Mouse (Mus musculus) limb, embryonic 12.5 days (tissue): ENCODE results near the gene Atg2b. TPM values are rescaled to one million over a fixed set of nuclear protein-coding genes. Genes with fewer than 3 reads are reported as not detected.

Experiments used
- ATAC-seq: fragments of 200-750 bp; cut with Nextera tagmentation; 2 replicates; pipeline ENCODE4 v1.8.0; 2017; ENCODE audit warnings: low read depth, moderate TSS enrichment; ENCODE audit not compliant: insufficient number of reproducible peaks, insufficient read depth, low FRiP score, low TSS enrichment
- H3K27ac ChIP-seq: fragments of 300-500 bp; sonication (generic); 2 replicates; pipeline ENCODE4 v1.5.1; 2016; ENCODE audit warnings: mild to moderate bottlenecking, moderate library complexity
- H3K27me3 ChIP-seq: fragments of 300-500 bp; sonication (generic); 2 replicates; pipeline ENCODE4 v1.6.1; 2016; ENCODE audit warnings: mild to moderate bottlenecking, moderate library complexity
- H3K36me3 ChIP-seq: fragments of 300-500 bp; sonication (generic); 2 replicates; pipeline ENCODE4 v1.6.1; 2016; ENCODE audit warnings: mild to moderate bottlenecking, moderate library complexity
- H3K4me1 ChIP-seq: fragments of 300-500 bp; sonication (generic); replicated peaks from 2 replicates; pipeline ENCODE4 v1.6.1; 2016
- H3K4me2 ChIP-seq: fragments of 300-500 bp; sonication (generic); 2 replicates; pipeline ENCODE4 v1.6.1; 2016; ENCODE audit warnings: mild to moderate bottlenecking, moderate library complexity
- H3K4me3 ChIP-seq: fragments of 300-500 bp; sonication (generic); replicated peaks from 2 replicates; pipeline ENCODE4 v1.5.1; 2016; ENCODE audit warnings: mild to moderate bottlenecking
- H3K9ac ChIP-seq: fragments of 300-500 bp; sonication (generic); replicated peaks from 2 replicates; pipeline ENCODE4 v1.6.1; 2016; ENCODE audit warnings: mild to moderate bottlenecking, moderate library complexity
- H3K9me3 ChIP-seq: fragments of 300-500 bp; sonication (generic); 2 replicates; pipeline ENCODE4 v1.6.1; 2016; ENCODE audit warnings: mild to moderate bottlenecking, moderate library complexity
- WGBS: fragments of 180-500 bp; shearing (Covaris S2); methylation state at CpG from one replicate; pipeline ENCODE4 v1.1.7; 2016; 5-methylcytosine and 5-hydroxymethylcytosine counted together
- polyA plus RNA-seq: library from polyadenylated mRNA; unstranded; fragments of >200 nt; fragmentation: Nextera tagmentation; extraction: Ambion mirVana; gene quantifications from 2 replicates; pipeline ENCODE4 v1.2.1, GENCODE M21; 2016

Atg2b gene
- polyA plus RNA-seq, 1 experiment from 2014 or later = 16.1 TPM

DNA sequence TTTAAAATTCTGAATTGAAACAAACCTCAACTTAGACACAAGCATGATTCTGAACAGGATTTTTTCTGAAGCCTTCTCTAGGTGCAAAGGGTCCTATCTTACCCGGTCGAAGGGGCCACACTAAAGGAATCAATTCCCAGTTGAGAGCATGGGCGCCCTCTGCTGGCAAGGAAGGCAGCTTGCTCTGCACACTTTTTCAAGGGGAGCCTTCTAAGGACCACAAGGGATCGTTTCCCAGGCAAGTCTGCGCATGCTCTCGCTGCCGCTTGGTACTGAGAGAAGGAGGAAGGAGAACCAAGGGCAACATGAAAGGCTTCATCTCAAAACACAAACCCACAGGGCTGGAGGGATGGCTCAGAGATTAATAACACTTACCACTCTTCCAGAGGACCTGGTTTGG lies 73.3 kb downstream of the Atg2b start:
- Histone ChIP-seq H3K4me2 (no peak overlapping the region), H3K27me3 (no peaks in the 10 kb centered on the region), H3K4me3 (no peak overlapping the region), H3K9ac (no peak overlapping the region), H3K36me3 (peaks cover 21% of the 10 kb centered on the region), H3K9me3 (no peaks in the 10 kb centered on the region), H3K27ac (no peak overlapping the region), H3K4me1 (no peaks in the 10 kb centered on the region)
- WGBS = 19% methylated on average over 7 of the region's 7 CpGs
- ATAC-seq = no peak

DNA sequence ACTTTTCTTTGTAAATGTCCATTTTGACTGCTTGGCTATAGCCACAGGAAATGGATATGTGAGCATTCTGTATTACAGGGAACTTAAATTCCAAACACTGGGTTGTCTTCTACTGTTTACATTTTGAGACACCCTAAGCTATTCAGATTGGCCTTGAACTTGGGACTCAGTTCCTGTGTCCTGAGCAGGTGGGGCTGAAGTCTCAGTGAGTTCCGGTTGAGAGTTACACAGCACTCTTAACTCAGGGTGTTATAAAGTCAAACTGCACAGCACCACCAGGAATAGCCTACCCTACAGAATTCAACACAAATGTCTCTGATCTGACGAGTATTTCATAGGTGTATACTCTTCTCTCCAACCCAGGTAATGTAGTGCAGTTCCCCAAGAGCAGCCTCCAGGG lies 74.0 kb downstream of the Atg2b start:
- Histone ChIP-seq H3K9me3 (no peaks in the 10 kb centered on the region), H3K9ac (no peak overlapping the region), H3K27ac (no peak overlapping the region), H3K4me3 (no peak overlapping the region), H3K4me2 (no peak overlapping the region), H3K36me3 (peaks cover 14% of the 10 kb centered on the region), H3K27me3 (no peaks in the 10 kb centered on the region), H3K4me1 (no peaks in the 10 kb centered on the region)
- no peak for ATAC-seq
- 89% methylated on average over 2 of the region's 2 CpGs for WGBS

DNA sequence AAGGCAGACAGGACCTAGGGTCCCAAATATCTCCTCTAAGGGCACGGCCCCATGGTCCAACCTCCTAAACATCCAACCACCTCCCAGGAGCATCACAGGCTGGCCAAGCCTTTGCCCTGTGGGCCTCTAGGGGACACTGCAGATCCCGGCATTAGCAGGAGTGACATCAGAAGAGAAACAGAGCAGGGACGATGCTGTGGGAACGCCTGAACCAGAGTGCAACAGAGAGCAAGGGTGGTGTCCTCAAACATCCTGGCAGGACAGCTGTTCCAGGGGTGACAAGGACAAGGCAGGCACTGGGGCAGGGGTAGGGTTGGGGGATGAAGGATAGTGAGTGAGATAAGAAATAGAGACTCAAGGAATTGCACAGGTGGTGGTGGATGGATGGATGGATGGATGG lies 78.1 kb downstream of the Atg2b start:
- Histone ChIP-seq H3K4me3 (no peak overlapping the region), H3K4me1 (peaks cover 11% of the 10 kb centered on the region), H3K9ac (no peak overlapping the region), H3K27ac (no peak overlapping the region), H3K9me3 (no peaks in the 10 kb centered on the region), H3K36me3 (no peaks in the 10 kb centered on the region), H3K27me3 (no peaks in the 10 kb centered on the region), H3K4me2 (no peak overlapping the region)
- 74% methylated on average over 4 of the region's 4 CpGs for WGBS
- ATAC-seq = no peak

DNA sequence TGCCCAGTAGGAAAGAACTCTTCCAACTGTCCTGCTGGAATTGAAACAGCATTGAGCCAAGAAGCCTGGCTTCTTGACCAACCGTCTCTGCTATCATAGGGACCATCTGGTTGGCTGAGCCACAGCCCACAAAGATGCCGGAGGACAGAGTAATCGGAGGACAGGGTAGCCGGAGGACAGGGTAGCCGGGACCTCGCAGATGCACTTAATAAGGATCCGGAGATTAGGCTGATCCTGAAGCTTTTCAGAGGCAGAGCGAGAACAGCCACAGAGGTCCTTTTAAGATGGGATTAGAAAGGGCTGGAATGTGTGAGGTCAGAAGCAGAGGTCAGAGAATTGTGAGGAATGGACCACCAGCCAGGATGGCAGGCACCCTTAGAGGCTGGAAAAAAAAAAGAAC lies 79.8 kb downstream of the Atg2b start:
- no peak for ATAC-seq
- no peak overlapping the region for H3K4me2 ChIP-seq

DNA sequence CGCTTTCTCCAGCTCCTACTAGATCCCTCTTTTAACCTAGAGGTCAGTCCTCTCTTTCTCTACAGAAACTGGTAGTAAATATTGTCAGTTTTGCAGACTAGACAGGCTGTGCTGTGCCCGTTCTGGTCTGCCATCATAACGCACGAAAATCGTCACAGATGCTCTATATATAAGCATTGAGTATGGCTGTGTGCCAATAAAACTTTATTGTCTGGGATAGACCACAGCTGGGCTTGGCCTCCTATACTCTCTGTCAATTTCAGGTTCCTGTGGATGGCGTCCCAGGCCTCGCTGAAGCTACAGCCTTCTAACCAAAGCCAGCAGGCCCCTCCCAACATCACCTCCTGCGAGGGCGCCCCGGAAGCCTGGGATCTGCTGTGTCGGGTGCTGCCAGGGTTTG lies 81.1 kb downstream of the Atg2b start:
- no peak for ATAC-seq

More for the DNA sequence above, 79.8 kb downstream of the Atg2b start:
- Histone ChIP-seq H3K9me3 (no peaks in the 10 kb centered on the region), H3K9ac (no peak overlapping the region), H3K4me3 (no peak overlapping the region), H3K27me3 (no peaks in the 10 kb centered on the region), H3K27ac (no peak overlapping the region), H3K36me3 (no peaks in the 10 kb centered on the region), H3K4me1 (peaks cover 11% of the 10 kb centered on the region)
- 29% methylated on average over 8 of the region's 8 CpGs for WGBS

DNA sequence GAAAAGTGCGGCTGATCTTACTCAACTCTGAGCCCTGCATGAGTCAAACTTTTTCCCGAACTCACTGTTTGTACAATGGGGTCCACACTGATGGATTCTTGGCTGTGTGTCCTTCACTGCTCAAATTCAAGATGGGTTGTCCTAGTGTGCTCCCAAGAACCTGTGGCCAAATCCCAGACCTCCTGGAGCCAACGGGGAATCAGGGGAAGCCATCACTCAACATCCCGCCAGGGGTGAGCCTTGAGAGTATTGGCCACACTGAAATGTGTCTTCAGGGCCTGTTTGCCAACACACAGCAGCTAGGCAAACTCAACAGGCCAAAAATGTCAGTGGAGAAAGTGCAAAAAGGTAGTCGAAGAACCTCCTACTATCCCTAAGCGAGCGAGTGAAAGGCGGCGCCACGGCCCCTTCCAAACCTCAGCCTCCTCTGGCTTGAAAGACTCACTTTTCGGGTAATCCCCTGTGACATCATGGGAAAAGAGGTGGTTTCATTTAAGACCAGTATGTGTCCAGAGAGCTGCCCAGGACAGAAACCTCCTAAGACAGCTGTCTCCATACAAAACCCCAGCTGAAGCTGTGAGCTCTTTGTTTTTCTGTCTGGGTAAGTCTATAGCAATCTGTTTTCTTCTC lies 82.3 kb downstream of the Atg2b start, which contains the start of gene Bdkrb1:
TSS of gene Bdkrb1 (plus strand) at position 505 of the 630 bp plus-strand sequence.
- ATAC-seq = no peak
- Histone ChIP-seq H3K27me3 (no peaks in the 10 kb centered on the region), H3K27ac (no peak within 1 kb of the TSS), H3K4me3 (no peak within 1 kb of the TSS), H3K4me2 (no peak within 1 kb of the TSS), H3K9me3 (no peaks in the 10 kb centered on the region), H3K4me1 (peaks cover 16% of the 10 kb centered on the region), H3K36me3 (no peaks in the 10 kb centered on the region), H3K9ac (no peak within 1 kb of the TSS)
- WGBS = 91% methylated on average over 11 of the region's 11 CpGs

More for the DNA sequence above, 81.1 kb downstream of the Atg2b start:
- no peaks in the 10 kb centered on the region for H3K36me3 ChIP-seq
- 78% methylated on average over 11 of the region's 11 CpGs for WGBS
- no peak overlapping the region for H3K4me2 ChIP-seq
- H3K27me3 ChIP-seq = no peaks in the 10 kb centered on the region
- H3K27ac ChIP-seq = no peak overlapping the region
- H3K4me3 ChIP-seq = no peak overlapping the region
- peaks cover 16% of the 10 kb centered on the region for H3K4me1 ChIP-seq
- no peaks in the 10 kb centered on the region for H3K9me3 ChIP-seq
- H3K9ac ChIP-seq = no peak overlapping the region

DNA sequence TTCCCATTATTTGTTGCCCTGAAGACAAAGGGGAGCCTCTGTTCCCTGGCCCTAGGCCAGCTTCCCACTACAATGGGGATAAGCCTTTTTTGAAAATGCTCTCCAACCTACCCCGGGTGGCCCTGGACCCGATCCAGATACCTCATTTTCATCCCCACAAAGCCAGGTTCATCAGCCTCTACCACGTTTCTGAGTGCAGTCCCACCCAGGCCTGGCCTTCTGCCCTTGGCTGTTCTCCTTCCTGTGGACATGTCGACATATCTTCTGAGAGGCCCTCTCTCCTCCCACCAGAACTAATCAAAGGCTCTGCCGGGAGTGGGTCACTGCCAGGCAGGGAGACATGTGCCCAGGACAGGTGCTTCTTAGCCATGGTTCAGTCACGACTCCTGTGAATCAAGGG lies 83.4 kb downstream of the Atg2b start:
- H3K4me1 ChIP-seq = peaks cover 16% of the 10 kb centered on the region
- H3K27ac ChIP-seq = no peak overlapping the region
- no peaks in the 10 kb centered on the region for H3K9me3 ChIP-seq
- H3K4me3 ChIP-seq = no peak overlapping the region
- no peaks in the 10 kb centered on the region for H3K27me3 ChIP-seq
- ATAC-seq = no peak
- H3K4me2 ChIP-seq = no peak overlapping the region
- H3K9ac ChIP-seq = no peak overlapping the region
- H3K36me3 ChIP-seq = no peaks in the 10 kb centered on the region
- WGBS = 78% methylated on average over 6 of the region's 6 CpGs

DNA sequence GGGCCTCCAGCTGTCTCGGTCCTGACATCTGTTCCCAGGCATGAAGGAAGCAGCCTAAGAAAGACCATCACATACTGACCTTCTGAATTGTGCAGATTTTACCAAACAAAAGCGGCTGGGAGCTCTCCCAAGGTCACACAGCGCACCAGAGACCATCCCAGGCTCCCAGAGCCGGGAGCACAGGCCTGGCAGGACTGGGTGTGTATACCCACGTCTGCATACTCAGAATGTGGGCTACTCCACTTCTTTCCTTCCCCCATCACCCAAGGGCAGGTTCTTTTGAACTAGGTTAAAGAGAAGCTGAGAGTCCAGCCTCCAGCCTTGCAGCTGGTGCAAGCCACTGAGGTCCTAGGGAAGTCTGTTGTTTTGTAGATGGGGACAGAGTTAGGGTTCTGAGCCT lies 85.9 kb downstream of the Atg2b start:
- no peak for ATAC-seq
- H3K4me1 ChIP-seq = peaks cover 5% of the 10 kb centered on the region; the same call in 1 of the 2 replicates
- H3K4me3 ChIP-seq = no peak overlapping the region
- H3K9ac ChIP-seq = no peak overlapping the region
- no peak overlapping the region for H3K4me2 ChIP-seq
- H3K27ac ChIP-seq = no peak overlapping the region
- no peaks in the 10 kb centered on the region for H3K36me3 ChIP-seq
- 70% methylated on average over 5 of the region's 5 CpGs for WGBS
- no peaks in the 10 kb centered on the region for H3K27me3 ChIP-seq
- H3K9me3 ChIP-seq = no peaks in the 10 kb centered on the region

DNA sequence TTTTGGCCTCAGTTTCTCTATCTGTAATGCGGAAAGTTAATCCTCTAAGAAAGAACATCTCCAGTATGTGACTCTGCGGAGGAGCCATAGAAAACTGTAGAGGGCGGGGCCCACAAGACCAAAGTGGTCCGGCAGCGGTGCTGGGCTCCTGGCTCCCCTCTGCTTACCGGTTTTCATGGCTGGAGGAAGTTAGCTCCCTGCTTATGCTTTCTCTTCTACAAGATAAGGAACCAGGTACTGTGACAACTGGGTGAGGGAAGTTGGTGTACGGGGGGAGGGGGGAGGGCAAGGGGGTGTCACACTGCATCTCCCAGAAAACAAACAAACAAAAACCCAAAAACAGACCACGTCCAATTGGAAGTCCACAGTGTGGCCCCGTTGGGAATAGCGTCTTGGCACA lies 86.5 kb downstream of the Atg2b start:
- Histone ChIP-seq H3K36me3 (no peaks in the 10 kb centered on the region), H3K27ac (no peak overlapping the region), H3K9ac (no peak overlapping the region), H3K4me1 (peaks cover 5% of the 10 kb centered on the region; the same call in 1 of the 2 replicates), H3K27me3 (no peaks in the 10 kb centered on the region), H3K4me3 (no peak overlapping the region), H3K4me2 (no peak overlapping the region), H3K9me3 (no peaks in the 10 kb centered on the region)
- no peak for ATAC-seq
- 86% methylated on average over 10 of the region's 10 CpGs for WGBS

DNA sequence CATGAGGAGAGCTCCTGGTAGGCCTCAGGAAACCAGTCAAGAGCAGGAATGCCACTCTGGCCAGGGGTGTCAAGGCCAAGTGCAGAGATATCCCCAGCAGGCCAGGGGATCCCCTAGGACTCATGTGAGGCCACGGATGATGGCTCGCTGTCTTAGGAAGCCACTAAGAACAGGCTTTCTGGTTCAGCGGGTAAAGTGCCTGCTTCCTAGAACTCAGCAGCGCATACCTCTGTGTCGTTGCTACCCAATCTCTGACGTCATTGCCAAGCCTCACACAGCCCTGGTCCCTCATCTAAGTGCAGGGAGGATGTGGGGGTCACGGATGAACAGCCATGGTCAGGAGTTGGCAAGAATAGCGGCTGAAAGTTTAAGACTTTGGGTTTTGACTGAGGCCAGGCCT lies 87.9 kb downstream of the Atg2b start:
- WGBS = 88% methylated on average over 8 of the region's 8 CpGs
- H3K4me2 ChIP-seq = no peak overlapping the region
- peaks cover 5% of the 10 kb centered on the region; the same call in 1 of the 2 replicates for H3K4me1 ChIP-seq
- no peak for ATAC-seq
- H3K4me3 ChIP-seq = no peak overlapping the region
- no peak overlapping the region for H3K27ac ChIP-seq
- H3K9me3 ChIP-seq = no peaks in the 10 kb centered on the region
- no peaks in the 10 kb centered on the region for H3K36me3 ChIP-seq
- no peaks in the 10 kb centered on the region for H3K27me3 ChIP-seq
- H3K9ac ChIP-seq = no peak overlapping the region

DNA sequence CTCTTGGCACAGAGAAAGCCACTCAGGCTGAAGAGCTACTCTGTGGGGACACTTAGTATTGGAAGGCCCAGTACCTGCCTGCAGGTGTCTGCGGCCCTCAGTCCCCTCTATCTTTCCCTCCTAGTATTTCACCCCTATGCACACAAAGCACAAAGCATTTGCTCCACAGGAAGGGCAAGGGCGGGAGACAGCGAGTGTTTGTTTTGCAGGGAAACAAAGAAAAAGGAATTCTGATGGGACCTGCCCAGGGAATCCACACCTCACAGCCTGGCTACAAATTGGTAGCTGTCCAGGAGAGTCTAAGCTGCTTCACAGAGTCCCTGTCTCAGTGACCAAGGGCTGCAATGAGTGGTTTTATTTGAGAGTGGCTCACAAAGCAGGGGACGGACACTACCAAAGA lies 91.5 kb downstream of the Atg2b start:
- Histone ChIP-seq H3K9me3 (no peaks in the 10 kb centered on the region), H3K4me2 (no peak overlapping the region), H3K9ac (no peak overlapping the region), H3K4me3 (no peak overlapping the region), H3K36me3 (no peaks in the 10 kb centered on the region), H3K27ac (no peak overlapping the region), H3K4me1 (no peaks in the 10 kb centered on the region), H3K27me3 (no peaks in the 10 kb centered on the region)
- no peak for ATAC-seq
- 75% methylated on average over 4 of the region's 4 CpGs for WGBS

DNA sequence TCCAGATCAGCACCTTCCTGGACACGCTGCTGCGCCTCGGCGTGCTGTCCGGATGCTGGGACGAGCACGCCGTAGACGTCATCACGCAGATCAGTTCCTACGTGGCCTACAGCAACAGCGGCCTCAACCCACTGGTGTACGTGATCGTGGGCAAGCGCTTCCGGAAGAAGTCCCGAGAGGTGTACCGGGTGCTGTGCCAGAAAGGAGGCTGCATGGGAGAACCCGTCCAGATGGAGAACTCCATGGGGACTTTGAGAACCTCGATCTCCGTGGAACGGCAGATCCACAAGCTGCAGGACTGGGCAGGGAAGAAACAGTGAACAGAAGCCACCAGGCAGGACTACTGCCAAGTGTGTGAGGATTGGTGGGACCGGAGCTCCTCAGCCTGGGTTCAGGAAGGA lies 92.7 kb downstream of the Atg2b start:
- no peaks in the 10 kb centered on the region for H3K4me1 ChIP-seq
- H3K4me3 ChIP-seq = no peak overlapping the region
- 95% methylated on average over 23 of the region's 23 CpGs for WGBS
- H3K9me3 ChIP-seq = no peaks in the 10 kb centered on the region
- no peaks in the 10 kb centered on the region for H3K36me3 ChIP-seq
- H3K27ac ChIP-seq = no peak overlapping the region
- no peak overlapping the region for H3K9ac ChIP-seq
- no peak for ATAC-seq
- no peak overlapping the region for H3K4me2 ChIP-seq
- no peaks in the 10 kb centered on the region for H3K27me3 ChIP-seq
